Mouse (Mus musculus): ENCODE data around the gene Cdc14a. TPM values are rescaled to one million over a fixed set of nuclear protein-coding genes. Genes with fewer than 3 reads are reported as not detected.

Cdc14a gene
- polyA plus RNA-seq, 1 experiment from 2014 or later: 6.7 TPM

DNA sequence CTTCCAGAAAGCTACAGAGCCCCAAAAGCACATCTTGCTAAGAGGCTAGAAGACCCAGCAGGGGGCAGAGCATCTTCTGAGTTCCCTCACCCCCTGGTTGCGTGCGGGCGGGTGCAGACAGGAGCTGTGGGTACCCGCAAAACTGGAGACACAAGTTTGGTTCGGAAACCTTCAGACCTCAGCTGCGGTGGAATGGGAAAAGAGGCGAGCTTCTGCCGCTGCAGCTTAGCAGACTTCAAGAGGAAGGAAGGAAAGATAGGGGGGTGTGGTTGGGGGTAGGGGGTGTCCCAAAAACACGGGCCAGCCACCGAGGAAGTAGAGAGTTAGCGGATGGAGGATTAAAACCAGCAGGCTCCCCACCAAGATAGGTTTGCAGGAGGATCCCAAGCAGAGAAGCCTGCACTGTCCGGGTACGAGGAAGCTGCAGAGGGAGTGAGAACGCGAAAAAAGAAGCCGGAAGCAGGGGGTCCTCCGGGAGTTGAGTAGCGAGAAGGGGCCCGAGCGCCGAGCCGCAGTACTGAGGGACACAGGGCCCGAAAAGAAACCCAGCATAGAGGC lies 958 bp downstream of the Cdc14a start:
- H3K27ac ChIP-seq (ENCODE audit: low read depth, low read length): peak overlapping the region; percentile 86
- under 1% methylated on average over 23 of the region's 23 CpGs for WGBS
- H3K4me3 ChIP-seq (ENCODE audit: low read depth, low read length): peak overlapping the region; percentile 86
- no peaks in the 10 kb centered on the region for H3K36me3 ChIP-seq (ENCODE audit: control insufficient read depth, insufficient read depth, low read length)
- peaks cover 4% of the 10 kb centered on the region; the same call in 1 of the 2 replicates for H3K4me1 ChIP-seq (replicated peaks; ENCODE audit: control insufficient read depth, insufficient read depth, low read length)
- no peak for ATAC-seq (replicated peaks; ENCODE audit: low FRiP score)
- peak overlapping the region; percentile 82 for H3K9ac ChIP-seq (ENCODE audit: low read depth, low read length)
- no peaks in the 10 kb centered on the region for H3K9me3 ChIP-seq (ENCODE audit: control insufficient read depth, low read length)
- no peaks in the 10 kb centered on the region for H3K27me3 ChIP-seq (replicated peaks; ENCODE audit: control insufficient read depth, insufficient read depth, low read length)
- peak; percentile 52 for DNase-seq (ENCODE audit: low spot score)
- H3K4me2 ChIP-seq: peak overlapping the region; percentile 97

DNA sequence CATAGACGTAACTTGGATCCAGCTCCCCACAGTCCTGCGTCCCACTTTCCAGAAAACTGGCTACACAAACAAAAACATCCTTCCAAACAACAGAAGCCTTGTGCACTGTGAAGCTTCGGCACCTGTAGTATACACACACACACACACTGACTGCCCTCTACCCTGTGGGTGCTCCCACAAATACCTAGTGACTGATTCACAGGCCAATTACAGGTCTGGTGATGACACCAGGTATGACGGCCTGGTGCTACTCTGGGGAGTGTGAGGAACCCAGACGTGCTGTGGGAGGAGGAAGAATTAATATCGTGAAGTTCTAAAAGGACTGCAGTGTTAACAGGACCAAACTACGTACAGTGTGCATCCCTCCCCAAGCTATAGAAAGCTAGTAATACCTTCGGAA lies 1.8 kb downstream of the Cdc14a start:
- WGBS: 71% methylated on average over 8 of the region's 8 CpGs
- no peaks in the 10 kb centered on the region for H3K36me3 ChIP-seq (ENCODE audit: control insufficient read depth, insufficient read depth, low read length)
- peaks cover 4% of the 10 kb centered on the region; the same call in 1 of the 2 replicates for H3K4me1 ChIP-seq (replicated peaks; ENCODE audit: control insufficient read depth, insufficient read depth, low read length)
- no peaks in the 10 kb centered on the region for H3K27me3 ChIP-seq (replicated peaks; ENCODE audit: control insufficient read depth, insufficient read depth, low read length)
- no peak overlapping the region for H3K4me3 ChIP-seq (ENCODE audit: low read depth, low read length)
- DNase-seq (ENCODE audit: low spot score): no peak
- H3K27ac ChIP-seq (ENCODE audit: low read depth, low read length): no peak overlapping the region
- no peak overlapping the region for H3K9ac ChIP-seq (ENCODE audit: low read depth, low read length)
- H3K4me2 ChIP-seq: peak overlapping the region; percentile 97
- H3K9me3 ChIP-seq (ENCODE audit: control insufficient read depth, low read length): no peaks in the 10 kb centered on the region
- ATAC-seq (replicated peaks; ENCODE audit: low FRiP score): no peak

DNA sequence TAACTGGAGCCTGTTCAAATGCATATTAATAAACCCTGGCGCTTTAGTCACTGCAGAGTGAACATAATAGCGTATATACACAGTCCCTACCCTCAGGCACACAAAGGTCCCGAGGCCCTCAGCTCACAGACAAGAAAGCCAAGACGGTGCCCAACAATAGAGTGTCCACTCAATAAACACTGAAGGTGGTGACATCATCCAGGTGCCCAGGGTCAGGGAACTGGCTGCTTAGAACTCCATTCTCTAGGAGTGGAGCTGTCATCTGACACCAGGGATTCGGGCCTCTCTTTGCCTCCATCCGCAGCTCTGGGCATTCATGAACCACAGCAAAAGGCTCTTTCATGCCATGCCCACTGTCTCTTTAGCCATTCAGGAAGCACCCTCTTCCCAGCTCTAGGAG lies 2.7 kb downstream of the Cdc14a start:
- no peak overlapping the region for H3K27ac ChIP-seq (ENCODE audit: low read depth, low read length)
- DNase-seq (ENCODE audit: low spot score) (no peak), ATAC-seq (replicated peaks; ENCODE audit: low FRiP score) (no peak)
- H3K27me3 ChIP-seq (replicated peaks; ENCODE audit: control insufficient read depth, insufficient read depth, low read length): no peaks in the 10 kb centered on the region
- H3K4me2 ChIP-seq: no peak overlapping the region
- no peak overlapping the region for H3K9ac ChIP-seq (ENCODE audit: low read depth, low read length)
- H3K36me3 ChIP-seq (ENCODE audit: control insufficient read depth, insufficient read depth, low read length): peaks cover 5% of the 10 kb centered on the region; the same call in 1 of the 2 replicates
- WGBS: 80% methylated on average over 6 of the region's 6 CpGs
- H3K4me3 ChIP-seq (ENCODE audit: low read depth, low read length): no peak overlapping the region
- H3K4me1 ChIP-seq (replicated peaks; ENCODE audit: control insufficient read depth, insufficient read depth, low read length): peaks cover 4% of the 10 kb centered on the region; the same call in 1 of the 2 replicates
- H3K9me3 ChIP-seq (ENCODE audit: control insufficient read depth, low read length): no peaks in the 10 kb centered on the region

DNA sequence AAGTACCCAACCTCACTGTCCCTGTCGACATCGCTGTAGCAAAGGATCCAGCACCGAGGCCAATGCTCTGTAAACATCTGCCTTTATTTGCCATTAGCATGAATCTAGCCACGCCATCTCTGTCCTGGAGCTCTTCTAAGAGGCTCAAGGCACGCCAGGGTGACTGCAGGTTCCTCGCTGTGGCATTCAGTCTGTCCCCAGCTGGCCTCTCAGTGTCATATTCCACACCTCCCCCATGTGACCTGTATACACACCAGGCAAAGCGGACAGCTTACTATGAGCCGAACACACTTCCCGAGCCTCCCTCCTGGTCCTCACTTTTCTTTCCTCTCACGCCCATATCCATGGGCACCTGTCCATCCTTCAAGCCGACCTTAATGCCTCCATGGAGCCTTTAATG lies 4.0 kb downstream of the Cdc14a start:
- H3K27me3 ChIP-seq (replicated peaks; ENCODE audit: control insufficient read depth, insufficient read depth, low read length): no peaks in the 10 kb centered on the region
- H3K9me3 ChIP-seq (ENCODE audit: control insufficient read depth, low read length): no peaks in the 10 kb centered on the region
- H3K36me3 ChIP-seq (ENCODE audit: control insufficient read depth, insufficient read depth, low read length): peaks cover 6% of the 10 kb centered on the region; the same call in 1 of the 2 replicates
- DNase-seq (ENCODE audit: low spot score) (no peak), ATAC-seq (replicated peaks; ENCODE audit: low FRiP score) (no peak)
- peaks cover 4% of the 10 kb centered on the region; the same call in 1 of the 2 replicates for H3K4me1 ChIP-seq (replicated peaks; ENCODE audit: control insufficient read depth, insufficient read depth, low read length)
- H3K4me2 ChIP-seq: no peak overlapping the region
- H3K27ac ChIP-seq (ENCODE audit: low read depth, low read length): no peak overlapping the region
- no peak overlapping the region for H3K4me3 ChIP-seq (ENCODE audit: low read depth, low read length)
- 90% methylated on average over 11 of the region's 11 CpGs for WGBS
- no peak overlapping the region for H3K9ac ChIP-seq (ENCODE audit: low read depth, low read length)

DNA sequence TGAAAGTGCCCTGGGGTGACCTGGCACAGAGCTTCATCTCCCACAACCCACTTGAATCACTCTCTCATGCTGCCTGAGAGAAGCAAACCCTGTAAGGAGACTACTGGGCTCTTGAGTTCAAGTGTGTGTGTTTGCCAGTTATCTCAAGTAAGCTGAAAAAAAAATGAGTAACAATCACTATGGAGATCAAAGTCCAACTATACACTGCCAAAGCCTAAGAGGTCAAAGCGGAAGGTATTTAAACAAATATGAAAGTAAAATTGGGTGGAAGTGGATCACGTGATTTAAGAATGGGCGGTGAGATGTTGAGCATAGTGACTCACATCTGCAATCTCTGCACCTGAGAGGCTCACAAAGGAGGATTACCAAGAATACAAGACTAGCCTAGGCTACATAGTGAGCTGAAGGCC lies 9.4 kb downstream of the Cdc14a start:
- H3K9ac ChIP-seq (ENCODE audit: low read depth, low read length): no peak overlapping the region
- H3K4me3 ChIP-seq (ENCODE audit: low read depth, low read length): no peak overlapping the region
- no peak for ATAC-seq (replicated peaks; ENCODE audit: low FRiP score)
- H3K4me1 ChIP-seq (replicated peaks; ENCODE audit: control insufficient read depth, insufficient read depth, low read length): peaks cover 8% of the 10 kb centered on the region
- 94% methylated on average over 3 of the region's 3 CpGs for WGBS
- DNase-seq (ENCODE audit: low spot score): no peak
- H3K27me3 ChIP-seq (replicated peaks; ENCODE audit: control insufficient read depth, insufficient read depth, low read length): no peaks in the 10 kb centered on the region
- no peaks in the 10 kb centered on the region for H3K9me3 ChIP-seq (ENCODE audit: control insufficient read depth, low read length)
- no peak overlapping the region for H3K4me2 ChIP-seq
- peaks cover 6% of the 10 kb centered on the region; the same call in 1 of the 2 replicates for H3K36me3 ChIP-seq (ENCODE audit: control insufficient read depth, insufficient read depth, low read length)
- H3K27ac ChIP-seq (ENCODE audit: low read depth, low read length): no peak overlapping the region

DNA sequence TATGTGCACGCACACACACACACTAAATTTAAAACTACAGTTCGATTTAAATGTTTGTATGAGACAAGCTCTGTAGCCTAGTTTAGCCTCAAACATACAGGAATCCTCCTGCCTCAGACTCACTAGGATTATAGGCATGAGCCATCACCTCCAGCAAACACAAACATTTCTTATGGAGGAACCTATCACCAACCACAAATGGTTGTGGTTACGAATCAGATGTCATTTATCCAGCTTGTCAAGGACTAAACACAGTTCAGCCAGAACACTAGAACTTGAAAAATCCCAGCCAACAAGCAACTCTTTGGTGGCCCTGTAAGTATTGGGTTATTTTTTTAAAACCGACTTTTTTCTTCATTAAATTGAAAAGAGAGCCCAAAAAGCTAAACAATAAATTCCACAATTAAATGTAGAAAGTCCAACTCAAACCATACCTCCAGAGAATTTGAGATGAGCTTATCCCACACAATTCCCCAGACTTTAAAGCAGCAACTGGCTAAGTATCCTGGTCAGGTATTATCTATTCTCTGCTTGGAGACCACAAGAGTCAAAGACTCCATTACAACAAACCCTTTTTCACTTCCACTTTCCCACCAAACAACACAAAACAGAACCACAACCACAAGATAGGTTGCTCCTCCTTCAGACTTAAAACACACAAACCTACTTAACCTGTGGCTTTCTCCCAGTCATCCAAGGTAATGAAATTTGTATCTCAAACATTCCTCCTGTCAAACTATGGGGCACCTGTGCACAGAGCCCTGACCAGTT lies 10.7 kb downstream of the Cdc14a start:
- 72% methylated on average over 4 of the region's 4 CpGs for WGBS
- Histone ChIP-seq H3K4me2 (no peak overlapping the region), H3K27ac (ENCODE audit: low read depth, low read length) (no peak overlapping the region), H3K9me3 (ENCODE audit: control insufficient read depth, low read length) (no peaks in the 10 kb centered on the region), H3K4me3 (ENCODE audit: low read depth, low read length) (no peak overlapping the region), H3K9ac (ENCODE audit: low read depth, low read length) (no peak overlapping the region), H3K36me3 (ENCODE audit: control insufficient read depth, insufficient read depth, low read length) (peaks cover 6% of the 10 kb centered on the region; the same call in 1 of the 2 replicates), H3K4me1 (replicated peaks; ENCODE audit: control insufficient read depth, insufficient read depth, low read length) (peaks cover 10% of the 10 kb centered on the region), H3K27me3 (replicated peaks; ENCODE audit: control insufficient read depth, insufficient read depth, low read length) (no peaks in the 10 kb centered on the region)
- DNase-seq (ENCODE audit: low spot score): no peak
- ATAC-seq (replicated peaks; ENCODE audit: low FRiP score): no peak

DNA sequence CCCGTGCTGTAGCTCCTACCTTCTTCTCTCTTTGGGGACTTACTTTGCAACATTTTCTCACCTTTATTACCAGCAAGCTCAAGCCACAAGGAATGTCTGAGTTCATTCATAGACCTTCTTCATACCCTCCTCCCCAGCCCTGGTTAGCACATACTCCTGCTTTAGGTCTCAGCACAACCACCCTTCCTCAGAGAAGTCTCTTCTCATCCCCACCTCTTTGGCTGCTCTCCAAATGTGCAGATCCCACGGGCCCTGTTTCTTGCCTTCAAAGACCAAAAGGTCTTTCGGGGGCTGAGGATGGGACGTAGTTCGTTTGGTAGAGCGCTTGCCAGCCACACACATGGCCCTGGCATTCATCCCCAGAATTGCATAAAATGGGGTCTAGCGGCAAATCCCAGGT lies 13.8 kb downstream of the Cdc14a start:
- Histone ChIP-seq H3K9ac (ENCODE audit: low read depth, low read length) (no peak overlapping the region), H3K4me1 (replicated peaks; ENCODE audit: control insufficient read depth, insufficient read depth, low read length) (peaks cover 10% of the 10 kb centered on the region), H3K36me3 (ENCODE audit: control insufficient read depth, insufficient read depth, low read length) (no peaks in the 10 kb centered on the region), H3K9me3 (ENCODE audit: control insufficient read depth, low read length) (no peaks in the 10 kb centered on the region), H3K4me3 (ENCODE audit: low read depth, low read length) (no peak overlapping the region), H3K4me2 (no peak overlapping the region), H3K27me3 (replicated peaks; ENCODE audit: control insufficient read depth, insufficient read depth, low read length) (no peaks in the 10 kb centered on the region), H3K27ac (ENCODE audit: low read depth, low read length) (no peak overlapping the region)
- WGBS: 62% methylated on average over 7 of the region's 7 CpGs
- DNase-seq (ENCODE audit: low spot score) (no peak), ATAC-seq (replicated peaks; ENCODE audit: low FRiP score) (no peak)

DNA sequence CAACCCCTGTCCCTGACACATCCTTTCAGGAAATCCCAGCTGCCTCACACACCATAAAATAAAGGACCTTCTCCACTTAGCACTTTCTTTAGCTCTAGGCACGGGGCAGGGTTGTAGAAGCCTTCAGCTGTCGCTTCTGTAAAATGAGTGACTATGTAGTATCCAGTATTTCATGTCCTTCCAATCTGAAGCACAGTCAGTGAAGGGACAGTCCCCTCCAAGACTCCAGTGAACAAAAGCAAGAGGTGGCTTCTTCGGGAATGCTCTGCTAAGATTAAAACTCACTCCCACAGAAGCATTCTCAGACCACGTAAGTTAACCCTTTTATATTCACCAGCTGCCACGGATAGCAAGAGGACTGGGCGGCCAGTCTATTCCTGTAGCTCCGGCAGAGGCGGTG lies 14.3 kb downstream of the Cdc14a start:
- ATAC-seq (replicated peaks; ENCODE audit: low FRiP score): no peak
- Histone ChIP-seq H3K27ac (ENCODE audit: low read depth, low read length) (no peak overlapping the region), H3K4me3 (ENCODE audit: low read depth, low read length) (no peak overlapping the region), H3K9ac (ENCODE audit: low read depth, low read length) (no peak overlapping the region), H3K4me2 (no peak overlapping the region), H3K9me3 (ENCODE audit: control insufficient read depth, low read length) (no peaks in the 10 kb centered on the region), H3K36me3 (ENCODE audit: control insufficient read depth, insufficient read depth, low read length) (no peaks in the 10 kb centered on the region), H3K4me1 (replicated peaks; ENCODE audit: control insufficient read depth, insufficient read depth, low read length) (peaks cover 10% of the 10 kb centered on the region), H3K27me3 (replicated peaks; ENCODE audit: control insufficient read depth, insufficient read depth, low read length) (no peaks in the 10 kb centered on the region)
- no peak for DNase-seq (ENCODE audit: low spot score)
- WGBS: 63% methylated on average over 8 of the region's 8 CpGs

DNA sequence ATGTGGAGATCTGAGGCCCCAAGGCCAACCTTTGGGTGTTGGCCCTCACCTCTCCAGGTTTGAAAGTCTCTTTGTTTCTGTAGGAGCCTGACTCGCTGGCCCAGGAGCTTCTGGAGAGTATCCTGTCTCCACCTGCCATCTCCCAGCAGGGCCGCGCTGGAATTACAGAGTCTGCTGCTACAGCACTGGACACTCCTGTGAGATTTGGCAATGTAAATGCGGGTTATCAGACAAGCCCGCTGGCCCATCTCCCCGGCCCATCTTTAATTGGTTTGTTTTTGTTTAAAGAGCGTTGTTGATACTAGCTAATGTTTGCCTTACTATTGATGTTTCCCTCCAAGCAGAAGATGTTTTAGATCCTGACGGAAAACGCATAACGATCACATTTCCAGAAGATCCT lies 15.0 kb downstream of the Cdc14a start:
- H3K9ac ChIP-seq (ENCODE audit: low read depth, low read length): no peak overlapping the region
- no peak overlapping the region for H3K27ac ChIP-seq (ENCODE audit: low read depth, low read length)
- H3K36me3 ChIP-seq (ENCODE audit: control insufficient read depth, insufficient read depth, low read length): no peaks in the 10 kb centered on the region
- no peaks in the 10 kb centered on the region for H3K27me3 ChIP-seq (replicated peaks; ENCODE audit: control insufficient read depth, insufficient read depth, low read length)
- no peak for DNase-seq (ENCODE audit: low spot score)
- no peak overlapping the region for H3K4me3 ChIP-seq (ENCODE audit: low read depth, low read length)
- no peaks in the 10 kb centered on the region for H3K9me3 ChIP-seq (ENCODE audit: control insufficient read depth, low read length)
- H3K4me2 ChIP-seq: no peak overlapping the region
- no peak for ATAC-seq (replicated peaks; ENCODE audit: low FRiP score)
- peaks cover 10% of the 10 kb centered on the region for H3K4me1 ChIP-seq (replicated peaks; ENCODE audit: control insufficient read depth, insufficient read depth, low read length)
- WGBS: 73% methylated on average over 10 of the region's 10 CpGs

Measured in liver, embryonic 11.5 days (tissue).